Mouse (Mus musculus) layer of hippocampus, postnatal 10 days (tissue): ENCODE measurements around the gene Crocc2. TPM values are rescaled to one million over a fixed set of nuclear protein-coding genes. Genes with fewer than 3 reads are reported as not detected.
A peak's percentile ranks its signal among the peaks of the same experiment; 100 is the strongest.

Source experiments
- DNase-seq, 2 experiments: peaks; one replicate each; pipeline ENCODE4 v3.0.0; 2021; ENCODE audit warnings: low spot score in 2 of 2
- long read RNA-seq: library from polyadenylated mRNA; stranded (forward); transcript quantifications from one replicate; pipeline ENCODE4 v2.0.0, GENCODE M21; 2023
- total RNA-seq, 2 experiments: library from RNA; stranded (reverse); gene quantifications; 2 replicates each; pipeline ENCODE4 v1.2.3; 2021

Crocc2 gene
- total RNA-seq: under 1 TPM; 0.80 to 0.98 TPM
- long read RNA-seq: 0 reads

GRCm38 (mm10) chr1:93168295-93168775, at the start of gene Crocc2:
Crocc2 (plus strand) TSS chr1:93168725.
- peak in 1 of 2 experiments; percentile 17 for DNase-seq

GRCm38 (mm10) chr1:93118816-93119215, 49.7 kb upstream of the Crocc2 start:
- no peak for DNase-seq

GRCm38 (mm10) chr1:93123179-93123854, 45.2 kb upstream of the Crocc2 start:
- DNase-seq: no peak

- no peak for DNase-seq
Measured at GRCm38 (mm10) chr1:93124066-93124465, 44.5 kb upstream of the Crocc2 start.

GRCm38 (mm10) chr1:93125256-93125655, 43.3 kb upstream of the Crocc2 start:
- no peak for DNase-seq

DNA sequence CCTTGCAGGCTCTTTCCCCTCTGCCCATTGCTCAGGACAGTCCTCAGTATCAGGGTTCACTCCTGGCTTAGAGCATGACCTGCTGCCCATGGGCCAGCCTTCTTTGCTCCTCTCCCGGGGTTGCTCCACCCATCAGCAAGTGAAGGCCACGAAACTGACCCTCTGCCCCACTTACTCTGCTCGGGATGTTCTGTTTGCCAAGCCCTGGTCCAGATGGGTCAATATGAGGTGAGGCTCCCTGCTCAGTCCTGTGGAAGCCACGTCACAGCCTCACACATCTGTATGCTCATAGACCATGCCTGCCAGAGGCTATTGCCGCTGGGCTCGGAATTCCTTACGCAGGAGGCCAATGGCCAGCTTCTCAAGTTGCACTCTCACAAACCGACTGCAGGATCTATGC, 40.3 kb upstream of the Crocc2 start:
- no peak for DNase-seq

DNA sequence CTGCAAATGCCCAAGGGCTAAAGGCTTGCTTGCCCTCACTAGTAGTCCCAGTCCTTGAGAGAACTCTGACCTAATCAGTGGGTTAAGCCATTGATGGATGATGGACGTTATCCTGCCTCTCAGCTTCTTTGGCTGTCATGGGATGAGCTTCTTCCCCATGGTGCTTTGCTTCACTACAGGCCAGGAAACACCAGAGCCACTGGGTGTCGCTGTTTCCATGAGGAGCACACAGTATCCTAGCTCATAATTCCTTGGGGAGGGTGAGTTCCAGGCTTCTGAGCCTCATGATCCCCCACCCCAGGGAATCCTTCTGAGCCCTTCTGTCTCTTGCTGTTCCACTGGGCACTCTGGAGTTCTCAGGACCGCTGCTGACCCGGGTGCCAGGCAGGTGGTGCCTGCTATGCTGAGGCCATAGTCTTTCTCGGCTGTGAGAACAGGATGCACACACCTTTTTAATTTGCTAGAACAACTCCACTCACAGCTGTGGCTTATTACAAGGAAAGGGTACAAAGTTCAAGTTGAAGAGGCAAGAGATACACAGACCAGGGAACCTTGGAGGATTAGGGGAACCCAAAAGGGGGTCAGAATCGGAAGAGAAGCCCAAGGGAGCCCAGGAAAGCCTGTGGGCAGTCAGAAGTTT, 39.7 kb upstream of the Crocc2 start:
- DNase-seq: peak; percentile 81 to 84

- no peak for DNase-seq
Measured at GRCm38 (mm10) chr1:93130242-93130983, 38.1 kb upstream of the Crocc2 start.

DNA sequence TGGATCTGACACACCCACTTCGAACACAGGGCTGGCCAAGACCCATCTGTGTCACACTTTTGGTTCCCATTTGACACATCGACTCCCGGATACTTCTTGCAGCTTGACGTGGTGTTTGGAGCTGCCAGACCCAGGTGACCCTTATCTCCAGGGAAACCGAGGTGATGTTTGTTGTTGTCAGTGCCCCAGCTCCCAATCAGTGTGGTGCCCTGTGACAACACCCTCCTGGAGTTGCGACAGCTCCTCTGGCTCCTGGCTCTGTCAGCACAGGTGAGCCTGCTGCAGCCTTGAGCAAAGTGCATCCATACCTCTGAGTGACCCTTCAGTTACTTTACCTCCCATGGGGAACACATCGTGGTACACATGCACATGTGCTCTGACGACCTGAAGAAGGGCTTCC, 35.8 kb upstream of the Crocc2 start:
- DNase-seq: no peak

DNA sequence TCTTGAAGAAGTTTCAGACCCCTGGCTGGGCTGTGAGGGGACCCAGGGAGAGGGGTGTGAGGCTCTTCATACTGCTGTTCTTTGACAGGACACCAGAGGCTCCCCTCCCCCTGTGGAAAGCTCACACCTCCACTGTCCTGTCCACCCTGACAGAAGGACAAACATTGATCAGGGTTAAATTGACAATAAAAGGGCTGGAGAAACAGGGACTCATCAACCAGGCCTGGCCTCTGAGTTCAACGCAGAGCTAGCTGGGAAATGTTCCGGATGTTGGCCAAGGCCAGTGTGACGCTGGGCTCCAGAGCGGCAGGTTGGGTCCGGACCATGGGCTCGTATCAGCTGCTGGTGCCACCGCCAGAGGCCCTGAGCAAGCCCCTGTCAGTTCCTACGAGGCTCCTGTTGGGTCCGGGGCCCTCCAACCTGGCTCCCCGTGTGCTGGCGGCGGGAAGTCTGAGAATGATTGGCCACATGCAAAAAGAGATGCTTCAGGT, 33.4 kb upstream of the Crocc2 start, which contains the start of gene Agxt:
Gene Agxt (plus strand): TSS at position 205 of the 491 bp plus-strand sequence.
- DNase-seq: no peak

GRCm38 (mm10) chr1:93138534-93138933, 30.0 kb upstream of the Crocc2 start:
- no peak for DNase-seq

DNA sequence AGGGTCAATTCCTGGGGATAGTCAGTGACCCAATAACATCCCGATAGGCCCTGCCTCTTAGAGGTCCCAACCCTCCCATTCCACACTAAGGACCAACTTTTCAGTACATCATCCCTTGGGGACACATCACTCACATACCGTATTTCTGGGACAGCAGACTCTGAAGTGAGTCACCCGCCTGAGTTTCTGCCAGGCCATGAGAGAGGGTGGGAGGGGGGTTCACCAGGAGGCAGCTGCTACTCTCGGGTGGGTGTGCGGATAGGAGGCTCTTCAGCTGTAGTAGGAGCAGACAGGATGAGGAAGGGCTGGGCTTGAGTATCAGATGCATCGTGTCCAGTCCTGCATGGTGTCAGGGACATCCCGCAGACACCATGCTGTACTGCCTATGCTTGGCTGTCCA, 28.8 kb upstream of the Crocc2 start:
- peak in 1 of 2 experiments; percentile 33 for DNase-seq

DNA sequence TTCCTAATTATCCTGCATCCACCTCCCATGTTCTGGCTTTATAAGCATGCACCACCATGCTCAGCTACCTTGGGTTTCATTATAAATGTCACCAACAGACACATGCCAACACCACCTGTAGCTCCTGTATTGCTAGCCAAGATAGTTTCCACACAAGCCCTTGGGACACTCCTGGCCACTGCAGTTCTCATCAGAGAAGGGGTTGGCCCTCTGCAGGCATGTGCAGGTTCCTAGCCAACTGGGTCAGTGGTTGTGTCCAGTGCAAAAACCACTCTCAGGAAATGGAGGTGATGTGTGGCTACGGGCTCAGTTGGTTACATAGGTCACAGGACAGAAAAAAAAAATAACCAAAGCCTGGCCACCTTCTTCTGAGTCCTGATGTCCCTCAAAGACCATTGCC, 25.7 kb upstream of the Crocc2 start:
- DNase-seq: no peak

DNA sequence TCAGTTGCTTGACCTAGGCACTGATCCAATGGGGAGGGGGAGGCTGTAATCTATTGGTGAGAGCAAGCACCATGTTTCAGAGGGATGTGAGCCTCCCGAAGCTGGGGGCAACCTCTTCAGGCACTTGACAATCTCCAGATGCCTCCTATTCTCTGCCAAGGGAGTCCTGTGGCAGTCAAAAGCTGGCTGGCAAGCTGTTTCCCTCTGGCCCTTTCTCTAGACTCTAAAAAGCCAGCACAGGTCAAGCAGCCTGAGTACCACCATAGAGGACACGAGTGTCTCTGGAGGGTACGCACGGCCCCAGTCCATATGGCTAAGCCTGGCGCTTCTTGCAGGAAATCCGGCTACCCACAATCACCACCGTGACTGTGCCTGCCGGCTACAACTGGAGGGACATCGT, 24.3 kb upstream of the Crocc2 start:
- DNase-seq: no peak

DNA sequence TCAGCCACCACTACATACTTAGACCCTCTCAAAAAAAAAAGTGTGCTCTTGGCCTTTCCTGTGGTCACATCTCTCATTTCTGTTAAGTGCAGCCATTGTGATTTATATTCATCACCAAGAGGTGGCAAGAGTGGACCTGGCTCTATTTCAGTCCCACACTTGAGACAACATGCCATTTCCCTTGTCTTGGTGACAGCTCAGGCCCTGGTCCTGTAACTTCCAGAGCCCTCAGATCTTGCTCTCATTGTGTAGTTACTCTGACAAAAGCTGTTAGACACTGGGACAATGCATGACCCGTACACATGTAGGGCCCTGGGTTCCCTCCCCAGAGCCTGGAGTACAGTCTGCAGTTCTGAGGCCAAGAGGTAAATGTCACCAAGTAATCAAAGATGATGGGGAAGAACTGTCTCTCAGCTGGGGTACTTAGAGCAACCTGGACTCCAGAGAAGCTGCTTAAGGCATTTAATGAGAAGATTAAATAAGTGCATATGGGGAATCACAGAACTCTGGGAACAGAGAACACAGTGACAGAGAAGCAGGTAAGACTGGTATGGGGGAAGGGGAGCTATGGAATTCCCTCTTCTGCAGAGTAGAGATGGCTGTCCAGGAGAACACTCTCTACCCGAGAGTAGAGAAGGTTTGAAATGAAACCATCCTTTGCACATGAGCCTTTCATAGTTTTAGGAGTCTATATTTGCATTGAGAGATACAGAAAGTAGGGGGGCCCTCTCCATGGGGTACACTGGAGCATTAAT, 17.4 kb upstream of the Crocc2 start:
- DNase-seq: no peak

DNA sequence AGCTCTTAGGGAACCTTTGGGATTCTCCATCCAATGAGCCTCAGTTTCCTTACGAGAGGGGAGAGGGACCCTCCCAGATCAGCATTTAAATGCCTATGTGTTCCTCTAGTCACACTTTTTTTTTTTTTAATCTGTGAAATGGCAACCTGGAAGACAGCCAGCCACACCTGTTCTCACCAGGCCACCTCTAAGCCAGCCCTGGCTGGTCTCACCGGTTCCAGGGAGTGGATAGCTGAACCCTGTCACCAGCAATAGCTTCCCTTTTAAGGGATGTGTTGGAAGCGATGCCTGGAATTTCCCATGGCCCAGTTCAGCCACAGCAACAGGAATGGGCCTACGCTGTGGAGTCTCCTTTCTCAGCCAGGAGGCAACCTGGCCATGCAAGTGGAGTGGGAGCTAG, 11.0 kb upstream of the Crocc2 start:
- no peak for DNase-seq

DNA sequence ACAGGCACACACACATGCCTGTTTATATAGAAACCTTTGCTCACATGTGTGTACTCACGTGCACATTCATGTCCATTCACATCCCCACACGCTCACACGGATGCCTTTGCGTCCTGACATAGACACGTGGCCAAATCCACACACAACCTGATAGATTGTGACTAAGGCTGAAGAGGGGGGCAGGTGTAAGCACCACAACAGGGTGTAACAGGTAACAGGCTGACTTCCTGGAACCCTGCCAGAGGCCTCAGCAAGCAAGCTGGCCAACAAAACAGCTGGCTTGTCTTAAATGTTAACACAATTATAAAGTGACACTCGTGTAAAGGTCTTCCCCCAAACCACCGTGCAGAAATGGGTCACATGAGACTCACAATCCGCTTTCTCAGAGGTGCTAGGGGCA, 9.6 kb upstream of the Crocc2 start:
- no peak for DNase-seq

- DNase-seq: no peak
Measured at GRCm38 (mm10) chr1:93159566-93160500, 8.7 kb upstream of the Crocc2 start.

DNA sequence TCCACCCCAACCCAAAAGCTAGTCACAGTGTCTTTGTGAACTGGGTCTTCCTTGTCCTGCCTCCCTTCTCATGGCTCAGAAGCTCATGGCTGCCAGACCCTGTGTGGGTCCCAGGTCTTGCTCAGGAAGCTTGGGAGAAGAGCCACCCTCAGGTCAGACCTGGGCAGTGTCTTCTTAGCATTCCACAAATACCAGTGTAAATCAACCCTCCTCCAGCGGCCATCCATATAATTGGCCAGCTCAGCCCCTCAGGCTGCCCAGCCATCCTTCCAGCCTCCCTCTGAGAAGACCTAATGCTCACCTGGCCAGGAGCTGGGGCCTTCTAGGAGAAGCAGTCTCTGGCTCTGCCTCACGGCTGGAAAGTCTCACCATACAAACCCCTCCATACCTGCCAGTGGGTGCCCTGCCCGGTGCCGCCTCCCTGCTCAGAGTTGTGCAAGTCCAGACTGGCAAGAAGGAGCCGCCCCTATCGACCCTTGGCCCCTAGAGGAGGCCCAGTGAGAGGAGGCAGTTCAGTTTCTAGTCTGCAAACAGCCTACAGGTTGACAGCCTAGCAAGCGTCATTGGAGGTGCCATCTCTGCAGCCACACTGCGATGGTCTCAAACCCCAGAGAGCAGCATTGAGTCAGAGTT, 7.9 kb upstream of the Crocc2 start, which contains the start of gene 2310007B03Rik:
Gene 2310007B03Rik (minus strand): TSS at position 448 of the 633 bp plus-strand sequence.
- no peak for DNase-seq
